Mouse (Mus musculus) olfactory bulb, adult 2 months (tissue): ENCODE results near the gene Gm7271. TPM values are rescaled to one million over a fixed set of nuclear protein-coding genes. Genes with fewer than 3 reads are reported as not detected.

Source experiments
- H3K27ac ChIP-seq: fragments of 200-500 bp; 2 replicates; pipeline ENCODE4 v1.5.1; 2012; ENCODE audit warnings: low read depth, low read length; ENCODE audit not compliant: insufficient read depth
- H3K4me1 ChIP-seq: fragments of 200-500 bp; 2 replicates; pipeline ENCODE4 v1.6.1; 2012; ENCODE audit warnings: low read length; ENCODE audit not compliant: control insufficient read depth, insufficient read depth
- H3K4me3 ChIP-seq: fragments of 200-500 bp; 2 replicates; pipeline ENCODE4 v1.5.1; 2012; ENCODE audit warnings: mild to moderate bottlenecking, low read depth, low read length, moderate library complexity; ENCODE audit not compliant: insufficient read depth
- CTCF ChIP-seq: fragments of 200-500 bp; IDR thresholded peaks from 2 replicates; pipeline ENCODE4 v1.5.1; 2012; ENCODE audit warnings: low read depth, mild to moderate bottlenecking, low read length, moderate library complexity; ENCODE audit not compliant: insufficient read depth
- POLR2A ChIP-seq: fragments of 200-500 bp; IDR thresholded peaks from 2 replicates; pipeline ENCODE4 v1.6.1; 2012; ENCODE audit warnings: mild to moderate bottlenecking, low read depth, low read length, moderate library complexity; ENCODE audit not compliant: insufficient read depth
- WGBS: fragments of 180-500 bp; shearing (Covaris S2); methylation state at CpG from one replicate; pipeline ENCODE4 v1.1.7; 2018; 5-methylcytosine and 5-hydroxymethylcytosine counted together
- polyA plus RNA-seq: library from polyadenylated mRNA; stranded (reverse); fragments of >200 nt; gene quantifications from 2 replicates; pipeline ENCODE4 v1.2.4, GENCODE M21; 2012; ENCODE audit warnings: low replicate concordance; ENCODE audit not compliant: missing spikeins, insufficient read depth, insufficient read length

The Gm7271 gene
- not detected in 2 replicates for polyA plus RNA-seq

- 62% methylated on average over 5 of the region's 5 CpGs for WGBS
- Histone ChIP-seq H3K27ac (no peak within 1 kb of the TSS), H3K4me1 (no peaks in the 10 kb centered on the region), H3K4me3 (no peak within 1 kb of the TSS)
- TF ChIP-seq CTCF, result no peak
- TF ChIP-seq POLR2A, result no peak
These were observed at the start of gene Gm7271 for GRCm38 (mm10) chr5:76483811-76484210. Gene Gm7271 (plus strand): TSS chr5:76484040.

GRCm38 (mm10) chr5:76437100-76437499 lies 46.7 kb upstream of the Gm7271 start:
- Histone ChIP-seq H3K4me3 (no peak overlapping the region), H3K4me1 (peaks cover 2% of the 10 kb centered on the region; the same call in 1 of the 2 replicates), H3K27ac (no peak overlapping the region)
- TF ChIP-seq CTCF (no peak), POLR2A (no peak)
- 78% methylated on average over 5 of the region's 5 CpGs for WGBS

DNA sequence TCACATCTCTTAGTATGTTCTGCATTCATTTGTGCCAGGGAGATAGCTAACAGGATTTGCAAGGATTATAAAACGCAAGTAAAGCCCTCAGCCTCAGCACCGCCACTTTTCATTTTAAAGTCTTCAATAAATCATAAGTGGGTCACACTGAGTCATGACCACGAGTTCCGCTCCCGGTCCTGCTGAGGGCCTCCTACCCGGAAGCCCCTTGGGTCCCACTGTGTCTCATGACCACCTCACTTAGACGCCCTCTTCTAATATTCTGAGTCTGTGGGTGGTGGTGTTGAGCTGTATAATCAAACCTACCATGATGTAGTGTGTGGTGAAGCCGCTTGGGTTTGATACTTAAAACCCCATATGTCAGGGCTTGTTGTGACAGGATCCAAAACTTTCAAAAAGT lies 46.1 kb upstream of the Gm7271 start:
- Histone ChIP-seq H3K4me3 (no peak overlapping the region), H3K27ac (no peak overlapping the region), H3K4me1 (peaks cover 2% of the 10 kb centered on the region; the same call in 1 of the 2 replicates)
- 93% methylated on average over 8 of the region's 8 CpGs for WGBS
- TF ChIP-seq POLR2A, result no peak
- TF ChIP-seq CTCF, result no peak

DNA sequence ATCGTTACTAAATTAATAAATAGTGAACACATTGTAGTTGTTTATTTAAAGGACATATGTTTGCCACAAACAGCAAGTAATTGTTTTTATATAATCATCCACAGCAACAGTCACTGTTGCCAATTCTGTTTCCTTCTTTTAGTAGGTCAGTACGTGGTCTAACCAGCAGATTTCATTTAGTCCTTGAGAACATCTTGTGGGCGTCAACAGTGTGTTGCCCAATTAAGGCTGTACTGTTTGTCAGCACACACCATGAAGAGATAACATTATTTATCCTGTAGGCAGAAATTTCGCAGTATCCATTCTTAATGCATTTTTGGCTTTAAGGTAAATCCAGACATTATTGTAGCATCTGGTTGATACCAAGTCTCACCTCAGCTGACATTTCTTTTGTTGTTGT lies 42.4 kb upstream of the Gm7271 start:
- Histone ChIP-seq H3K4me1 (peaks cover 2% of the 10 kb centered on the region; the same call in 1 of the 2 replicates), H3K4me3 (no peak overlapping the region), H3K27ac (no peak overlapping the region)
- TF ChIP-seq POLR2A (no peak), CTCF (no peak)
- 64% methylated on average over 4 of the region's 4 CpGs for WGBS

GRCm38 (mm10) chr5:76474931-76475330 lies 8.9 kb upstream of the Gm7271 start:
- Histone ChIP-seq H3K27ac (no peak overlapping the region), H3K4me3 (no peak overlapping the region), H3K4me1 (no peaks in the 10 kb centered on the region)
- 93% methylated on average over 2 of the region's 2 CpGs for WGBS
- no peak for TF ChIP-seq CTCF
- TF ChIP-seq POLR2A, result no peak

- Histone ChIP-seq H3K27ac (no peak overlapping the region), H3K4me3 (no peak overlapping the region), H3K4me1 (no peaks in the 10 kb centered on the region)
- WGBS, result 84% methylated on average over 4 of the region's 4 CpGs
- TF ChIP-seq POLR2A, result no peak
- TF ChIP-seq CTCF, result no peak
These were observed 7.0 kb upstream of the Gm7271 start for GRCm38 (mm10) chr5:76476873-76477272.

DNA sequence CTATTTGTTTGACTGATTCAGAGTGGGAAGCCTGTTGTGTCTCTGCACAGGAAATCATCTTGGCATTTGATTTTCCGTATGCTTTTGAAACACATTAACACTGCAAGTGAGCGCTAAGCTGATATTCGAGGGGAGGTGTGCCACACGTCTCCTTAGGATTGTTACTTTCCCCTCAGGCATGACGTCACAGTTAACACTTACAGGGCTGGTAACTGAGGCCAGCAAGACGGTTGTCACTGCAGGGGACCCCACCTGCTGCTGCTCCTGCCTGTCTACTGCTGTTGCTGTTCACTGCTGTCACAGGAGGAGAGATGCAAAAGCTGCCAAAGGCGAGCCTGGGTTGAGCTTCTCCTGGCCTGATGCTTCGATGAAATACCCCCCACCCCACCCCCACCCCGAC lies 6.1 kb upstream of the Gm7271 start:
- H3K4me3 ChIP-seq, result no peak overlapping the region
- TF ChIP-seq CTCF, result no peak
- no peak for TF ChIP-seq POLR2A
- no peak overlapping the region for H3K27ac ChIP-seq
- 35% methylated on average over 9 of the region's 9 CpGs for WGBS
- H3K4me1 ChIP-seq, result no peaks in the 10 kb centered on the region

DNA sequence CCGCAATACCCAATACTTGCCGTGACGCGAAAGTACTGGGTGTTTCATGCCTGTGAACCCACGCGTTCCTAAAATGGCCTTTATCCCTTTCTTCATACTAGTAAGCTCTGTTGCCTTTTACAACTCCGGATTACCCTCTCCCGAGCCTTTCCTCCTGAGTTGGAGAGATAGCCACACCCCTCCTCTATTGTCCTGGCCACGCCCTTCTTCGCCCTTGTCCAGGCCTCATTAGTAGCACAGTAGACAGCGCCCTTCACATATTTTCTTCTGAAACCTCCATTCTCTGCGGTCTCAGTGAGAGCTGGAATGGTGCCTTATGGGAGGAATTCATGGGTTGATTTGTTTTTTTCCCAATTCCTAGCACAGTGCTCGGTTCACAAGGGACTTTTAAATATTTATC lies 11.3 kb downstream of the Gm7271 start:
- Histone ChIP-seq H3K4me3 (no peak overlapping the region), H3K27ac (no peak overlapping the region), H3K4me1 (no peaks in the 10 kb centered on the region)
- WGBS, result 46% methylated on average over 13 of the region's 13 CpGs
- TF ChIP-seq POLR2A (no peak), CTCF (no peak)

GRCm38 (mm10) chr5:76522446-76522845 lies 38.6 kb downstream of the Gm7271 start:
- no peak overlapping the region for H3K27ac ChIP-seq
- no peaks in the 10 kb centered on the region for H3K4me1 ChIP-seq
- H3K4me3 ChIP-seq, result no peak overlapping the region
- 86% methylated on average over 1 of the region's 1 CpGs for WGBS
- TF ChIP-seq POLR2A (no peak), CTCF (no peak)

DNA sequence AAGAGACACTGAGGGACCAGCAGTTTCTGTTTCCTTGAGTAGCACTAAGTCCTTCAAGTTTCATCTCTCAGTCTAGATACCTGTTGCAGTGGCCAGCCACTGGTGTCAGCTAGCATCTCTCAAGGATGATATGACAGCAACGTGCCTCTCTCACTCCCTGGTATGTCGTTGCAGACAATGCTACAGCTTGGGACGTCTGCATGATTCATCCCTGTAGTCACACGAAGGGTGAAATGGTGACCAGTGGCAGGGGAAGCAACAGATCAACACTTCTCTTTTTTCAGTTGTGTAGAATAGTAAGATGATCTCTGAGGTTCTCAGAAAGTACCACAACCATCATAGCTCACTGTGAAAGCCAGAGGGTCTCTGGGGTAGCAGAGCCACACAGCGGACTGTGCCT lies 40.8 kb downstream of the Gm7271 start:
- H3K27ac ChIP-seq, result no peak overlapping the region
- no peak for TF ChIP-seq POLR2A
- TF ChIP-seq CTCF, result no peak
- WGBS, result 68% methylated on average over 5 of the region's 5 CpGs
- H3K4me1 ChIP-seq, result no peaks in the 10 kb centered on the region
- H3K4me3 ChIP-seq, result no peak overlapping the region
